ENCODE assay signal across 9 mouse cellular contexts in the genomic region with DNA sequence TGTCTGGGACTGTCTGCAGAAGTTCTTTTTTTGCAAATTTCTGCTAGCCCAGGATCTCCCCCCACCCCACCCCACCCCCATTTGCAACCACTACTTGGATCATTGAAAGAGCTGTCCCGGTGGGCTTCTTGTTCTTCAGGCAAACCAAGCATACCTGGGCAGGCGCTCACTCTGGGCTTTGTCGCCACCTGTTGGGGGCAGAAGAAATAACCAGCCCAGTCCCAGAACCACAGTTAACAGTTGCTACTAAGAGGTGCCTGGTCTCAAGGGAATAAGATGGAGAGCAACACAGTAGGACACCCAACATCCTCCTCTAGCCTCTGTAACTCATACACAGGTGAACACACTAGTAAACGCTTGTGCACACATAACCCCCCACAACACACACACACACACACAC. TPM values are rescaled to one million over a fixed set of nuclear protein-coding genes. Genes with fewer than 3 reads are reported as not detected.
DNase-seq lines count a peak whose midpoint lies in the region; ATAC-seq and TF ChIP-seq lines count a peak whose summit lies in the region.
"Had no signal": no experiment of that assay in that cellular context is flagged by ENCODE, and none has a peak within 500 bp of the region (broad histone marks: within the 10 kb centered on the region; RNA-seq: fewer than 3 reads in every experiment).

No protein-coding gene starts in this region.

- peak; percentile 45 for DNase-seq in CD4-positive, CD25-positive, alpha-beta regulatory T cell, adult 2 months (ENCODE audit: low read depth, low spot score)
- peak; percentile 46 to 54 for DNase-seq in layer of hippocampus, postnatal 14 days (ENCODE audit: low spot score in 2 of 2)
- no peak for DNase-seq in layer of hippocampus, adult 9-11 months
- peak; percentile 42 for DNase-seq in WW6 (ENCODE audit: low read depth, low spot score)
- peak; percentile 40 for DNase-seq in embryo, embryonic 11.5 days (ENCODE audit: low read depth, low spot score)
- peak; percentile 7 for DNase-seq in limb, embryonic 14.5 days (ENCODE audit: low spot score)
- DNase-seq in splenic B cell, adult 2 months (ENCODE audit: low read depth, low spot score), result peak; percentile 39

- no peak for ATAC-seq in CD4-positive, CD25-positive, alpha-beta regulatory T cell, adult 4 months
- ATAC-seq in limb, embryonic 14.5 days (ENCODE audit: low FRiP score, low read depth), result no peak

- H3K27me3 ChIP-seq in limb, embryonic 14.5 days (ENCODE audit: control insufficient read depth, insufficient read depth, low read length), result peaks cover 31% of the 10 kb centered on the region
- H3K27me3 ChIP-seq in splenic B cell, adult 2 months (ENCODE audit: control insufficient read depth, insufficient read depth, low read length, poor library complexity, severe bottlenecking), result no peaks in the 10 kb centered on the region; the same call in 1 of the 2 replicates

- H3K9me3 ChIP-seq in limb, embryonic 14.5 days (ENCODE audit: control insufficient read depth, low read length), result no peaks in the 10 kb centered on the region
- H3K9me3 ChIP-seq: heart, embryonic 13.5 days had no signal

- H3K36me3 ChIP-seq in limb, embryonic 14.5 days (ENCODE audit: control insufficient read depth, insufficient read depth, low read length), result no peaks in the 10 kb centered on the region
- no peaks in the 10 kb centered on the region for H3K36me3 ChIP-seq in splenic B cell, adult 2 months (ENCODE audit: control insufficient read depth, insufficient read depth, low read length, poor library complexity, severe bottlenecking)
- H3K36me3 ChIP-seq: heart, embryonic 13.5 days had no signal

- 3% methylated on average over 4 of the region's 4 CpGs for WGBS in limb, embryonic 14.5 days

- no peak overlapping the region for H3K9ac ChIP-seq in limb, embryonic 14.5 days (ENCODE audit: low read depth, low read length, severe bottlenecking)
- H3K9ac ChIP-seq: heart, embryonic 13.5 days had no signal

- H3K4me3 ChIP-seq in limb, embryonic 14.5 days (replicated peaks; ENCODE audit: low read length), result no peak overlapping the region
- H3K4me3 ChIP-seq: heart, embryonic 13.5 days had no signal

- H3K27ac ChIP-seq in limb, embryonic 14.5 days (replicated peaks; ENCODE audit: low read depth, low read length), result no peak overlapping the region
- H3K27ac ChIP-seq: heart, embryonic 13.5 days had no signal

- no peak for TF ChIP-seq POLR2A in limb, embryonic 14.5 days (IDR thresholded peaks at IDR 0.05; ENCODE audit: borderline replicate concordance, extremely low read depth, insufficient read depth, insufficient read length)

- 0 out of 2 replicates have a peak, but pooled peaks cover 6% of the 10 kb centered on the region for H3K4me1 ChIP-seq in limb, embryonic 14.5 days (ENCODE audit: control insufficient read depth, insufficient read depth, low read length)

- H3K4me2 ChIP-seq in limb, embryonic 14.5 days (replicated peaks; ENCODE audit: low read depth, low read length, severe bottlenecking), result no peak overlapping the region
- H3K4me2 ChIP-seq: heart, embryonic 13.5 days had no signal

RNA-seq across cellular contexts. Expression of a gene that starts 3.7 kb away (rescaled TPM):
- not detected for polyA plus RNA-seq in CD4-positive, CD25-positive, alpha-beta regulatory T cell, adult 4 months (2017; shearing (Covaris generic))
- 10 to 100 TPM; 18.5 to 31.0 TPM for total RNA-seq in layer of hippocampus, postnatal 14 days (2021)
- polyA plus RNA-seq in limb, embryonic 14.5 days (2012; rRNA removed), result 4.2 and 5.1 TPM in 2 replicates
- polyA plus RNA-seq in limb, embryonic 14.5 days (2014; fragmentation: Nextera tagmentation; extraction: Ambion mirVana), result 4.3 and 5.2 TPM in 2 replicates

RNA-seq across cellular contexts. Expression of a gene that starts 58.5 kb away (rescaled TPM):
- polyA plus RNA-seq in CD4-positive, CD25-positive, alpha-beta regulatory T cell, adult 4 months (2017; shearing (Covaris generic)), result 10 to 100 TPM; 10.5 to 11.4 TPM
- 10 to 100 TPM; 17.5 to 17.6 TPM for total RNA-seq in layer of hippocampus, postnatal 14 days (2021)
- polyA plus RNA-seq in limb, embryonic 14.5 days (2012; rRNA removed), result 8.2 and 9.3 TPM in 2 replicates
- polyA plus RNA-seq in limb, embryonic 14.5 days (2014; fragmentation: Nextera tagmentation; extraction: Ambion mirVana), result 22.0 and 23.4 TPM in 2 replicates

RNA-seq across cellular contexts. Expression of a gene that starts 58.6 kb away (rescaled TPM):
- polyA plus RNA-seq in CD4-positive, CD25-positive, alpha-beta regulatory T cell, adult 4 months (2017; shearing (Covaris generic)), result 10 to 100 TPM; 62.2 to 99.3 TPM
- total RNA-seq in layer of hippocampus, postnatal 14 days (2021), result 10 to 100 TPM; 25.3 to 27.3 TPM
- 60.3 and 70.0 TPM in 2 replicates for polyA plus RNA-seq in limb, embryonic 14.5 days (2012; rRNA removed)
- polyA plus RNA-seq in limb, embryonic 14.5 days (2014; fragmentation: Nextera tagmentation; extraction: Ambion mirVana), result 64.8 and 65.7 TPM in 2 replicates

Comparison
In these comparisons a context has a peak if more than half of its experiments do, and no peak if none do; other contexts are left out.
1. RNA of a gene that starts 3.7 kb away (polyA plus RNA-seq): 4.2 to 5.2 TPM in limb, embryonic 14.5 days; not detected in CD4-positive, CD25-positive, alpha-beta regulatory T cell, adult 4 months; every median in the first group is over 4 times any median in the second.